Mouse (Mus musculus): ENCODE data around the gene Parn.

DNA sequence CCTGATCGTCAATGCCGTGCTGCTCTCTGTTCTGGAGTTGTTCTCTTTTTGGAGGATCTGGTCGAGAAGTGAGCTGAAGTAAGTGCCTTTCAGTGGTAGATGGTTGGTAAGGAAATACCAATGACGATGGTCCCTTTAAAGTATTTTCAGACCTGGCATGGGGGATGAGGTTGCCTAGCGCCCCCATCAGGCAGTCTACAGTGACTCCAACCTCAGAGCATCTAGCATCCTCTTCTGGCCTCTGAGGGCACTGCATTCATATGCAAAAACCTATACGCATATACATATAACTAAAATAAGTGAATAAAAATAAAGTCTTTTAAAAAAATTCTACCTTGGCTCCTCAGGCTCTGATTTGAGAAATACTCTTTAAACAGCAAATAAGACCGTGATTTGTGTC lies 31.0 kb upstream of the Parn start:
- TF ChIP-seq CTCF (IDR thresholded peaks at IDR 0.05; ENCODE audit: control insufficient read depth, insufficient read depth, insufficient read length) (no peak), MAX (IDR thresholded peaks at IDR 0.05) (no peak), USF1 (IDR thresholded peaks at IDR 0.05; ENCODE audit: low read depth) (no peak)

All from C2C12 (cell line).